Mouse (Mus musculus) midbrain, postnatal 0 days (tissue): ENCODE results near the gene Zfp740. TPM values are rescaled to one million over a fixed set of nuclear protein-coding genes. Genes with fewer than 3 reads are reported as not detected.
A peak's percentile ranks its signal among the peaks of the same experiment; 100 is the strongest.

ENCODE experiments used
- ATAC-seq: fragments of 200-750 bp; cut with Nextera tagmentation; 2 replicates; pipeline ENCODE4 v1.8.0; 2017; ENCODE audit warnings: moderate number of reproducible peaks, mild to moderate bottlenecking, moderate TSS enrichment, moderate library complexity; ENCODE audit not compliant: low FRiP score
- DNase-seq: peaks from one replicate; pipeline ENCODE4 v3.0.0-alpha.2; 2015; ENCODE audit warnings: low spot score
- H3K27ac ChIP-seq: fragments of 300-500 bp; sonication (generic); 2 replicates; pipeline ENCODE4 v1.5.1; 2014; ENCODE audit warnings: low read depth, mild to moderate bottlenecking, low read length, mixed read lengths
- H3K27me3 ChIP-seq: fragments of 300-500 bp; sonication (generic); 2 replicates; pipeline ENCODE4 v1.6.1; 2014; ENCODE audit warnings: low read length, control low read depth, mixed read lengths; ENCODE audit not compliant: insufficient read depth
- H3K36me3 ChIP-seq: fragments of 300-500 bp; sonication (generic); 2 replicates; pipeline ENCODE4 v1.6.1; 2014; ENCODE audit warnings: low read length, control low read depth, mixed read lengths; ENCODE audit not compliant: insufficient read depth
- H3K4me1 ChIP-seq: fragments of 300-500 bp; sonication (generic); 2 replicates; pipeline ENCODE4 v1.6.1; 2014; ENCODE audit warnings: mild to moderate bottlenecking, control low read depth, antibody characterized with exemption, low read length, mixed read lengths; ENCODE audit not compliant: insufficient read depth
- H3K4me2 ChIP-seq: fragments of 300-500 bp; sonication (generic); 2 replicates; pipeline ENCODE4 v1.6.1; 2014; ENCODE audit warnings: low read depth, mild to moderate bottlenecking, low read length, mixed read lengths; ENCODE audit not compliant: poor library complexity, severe bottlenecking
- H3K4me3 ChIP-seq: fragments of 300-500 bp; sonication (generic); 2 replicates; pipeline ENCODE4 v1.5.1; 2014; ENCODE audit warnings: low read depth, mild to moderate bottlenecking, low read length, moderate library complexity
- H3K9ac ChIP-seq: fragments of 300-500 bp; sonication (generic); replicated peaks from 2 replicates; pipeline ENCODE4 v1.6.1; 2014; ENCODE audit warnings: mild to moderate bottlenecking, low read length, moderate library complexity, mixed read lengths; ENCODE audit not compliant: poor library complexity, severe bottlenecking
- H3K9me3 ChIP-seq: fragments of 300-500 bp; sonication (generic); 2 replicates; pipeline ENCODE4 v1.6.1; 2016; ENCODE audit warnings: low read length, control low read depth
- CTCF ChIP-seq: IDR thresholded peaks from 2 replicates; pipeline ENCODE4 v1.5.1; 2016; ENCODE audit warnings: antibody characterized with exemption, mild to moderate bottlenecking
- WGBS: fragments of 180-500 bp; shearing (Covaris S2); extraction: QIAGEN DNeasy Blood & Tissue Kit; methylation state at CpG from one replicate; pipeline ENCODE4 v1.1.7; 2014; 5-methylcytosine and 5-hydroxymethylcytosine counted together
- polyA plus RNA-seq: library from polyadenylated mRNA; unstranded; fragments of >200 nt; fragmentation: Nextera tagmentation; extraction: Ambion mirVana; gene quantifications from 2 replicates; pipeline ENCODE4 v1.2.1, GENCODE M21; 2015
- total RNA-seq: library from RNA; depleted of rRNA; stranded (reverse); fragments of >200 nt; gene quantifications from 2 replicates; pipeline ENCODE4 v1.2.3, GENCODE M21; 2014

Gene Zfp740
- total and polyA plus RNA-seq, 2 experiments from 2014 or later: 27.6 to 42.9 TPM

DNA sequence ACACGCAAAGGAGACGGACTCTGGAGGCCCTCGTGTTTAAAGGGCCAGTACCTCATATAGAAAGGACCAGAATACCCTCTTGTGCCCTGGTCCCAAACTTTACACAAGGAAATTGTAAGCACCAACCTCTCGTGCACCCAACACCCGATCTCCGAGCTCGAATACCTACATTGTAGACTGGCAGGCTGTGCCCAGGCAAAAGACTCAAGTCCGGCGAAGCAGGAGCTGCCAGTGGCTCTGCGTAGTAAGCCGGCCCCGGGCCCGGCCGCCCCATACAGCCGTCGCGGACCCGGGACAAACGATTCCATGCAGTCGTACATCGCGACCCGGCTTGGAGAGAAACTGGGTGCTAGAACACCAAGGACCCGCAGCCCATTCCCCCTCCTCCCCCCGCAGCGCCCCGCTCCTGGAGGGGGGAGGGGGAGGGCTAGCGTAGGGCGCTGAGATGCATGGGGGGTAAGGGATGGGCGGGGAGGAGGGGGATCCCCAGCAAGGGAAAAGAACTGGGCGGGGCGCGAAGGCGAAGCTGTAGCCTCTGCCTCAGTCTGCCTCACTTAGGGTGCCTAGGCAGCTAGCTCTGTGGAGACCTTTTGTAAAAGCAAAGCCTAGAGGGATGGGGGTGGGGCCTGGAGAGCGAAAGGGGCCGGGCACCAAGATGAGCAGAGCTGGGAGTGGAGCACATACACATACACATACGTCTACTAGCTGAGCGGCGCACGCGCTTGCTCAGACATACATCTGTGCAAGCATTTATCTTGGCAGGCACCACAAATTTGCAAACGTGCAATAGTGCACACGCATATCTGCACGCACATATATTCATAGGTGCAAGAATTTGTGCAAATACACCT lies 43.1 kb downstream of the Zfp740 start:
- Histone ChIP-seq H3K9me3 (no peaks in the 10 kb centered on the region), H3K9ac (peak overlapping the region; percentile 69), H3K4me1 (peaks cover 8% of the 10 kb centered on the region; the same call in 1 of the 2 replicates), H3K36me3 (no peaks in the 10 kb centered on the region), H3K27ac (peak overlapping the region; percentile 48), H3K4me3 (peak overlapping the region; percentile 50), H3K27me3 (peaks cover 25% of the 10 kb centered on the region), H3K4me2 (peak overlapping the region; percentile 93)
- 1% methylated on average over 38 of the region's 44 CpGs for WGBS
- DNase-seq (peak; percentile 82), ATAC-seq (peak; percentile 81)
- TF ChIP-seq CTCF: no peak

DNA sequence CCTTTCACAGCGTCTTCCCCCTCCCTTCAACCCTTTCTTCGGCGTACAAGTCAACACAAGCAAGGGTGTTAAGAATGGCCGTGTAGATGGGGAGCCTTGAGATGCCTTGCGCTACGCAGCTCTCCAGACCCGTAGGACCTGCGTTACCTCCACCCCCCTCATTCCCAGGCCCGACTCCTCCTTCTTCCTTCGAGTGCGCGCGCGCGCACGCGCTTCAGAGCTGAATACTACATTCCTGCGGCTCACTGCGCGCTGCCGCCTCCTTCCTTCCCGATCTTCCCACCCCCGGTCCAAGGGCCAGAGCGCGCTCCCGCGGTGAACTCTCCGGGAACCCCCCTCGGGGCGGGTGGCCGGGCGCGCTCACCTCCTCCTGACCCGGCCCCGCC lies 43.8 kb downstream of the Zfp740 start:
- Histone ChIP-seq H3K9me3 (no peaks in the 10 kb centered on the region), H3K36me3 (no peaks in the 10 kb centered on the region), H3K4me1 (peaks cover 8% of the 10 kb centered on the region; the same call in 1 of the 2 replicates), H3K4me2 (peak overlapping the region; percentile 93), H3K27ac (peak overlapping the region; percentile 59), H3K4me3 (peak overlapping the region; percentile 50), H3K27me3 (peaks cover 25% of the 10 kb centered on the region), H3K9ac (peak overlapping the region; percentile 69)
- no peak for TF ChIP-seq CTCF
- 0% methylated on average over 31 of the region's 35 CpGs for WGBS
- ATAC-seq (peak; percentile 78), DNase-seq (peak; percentile 94)

DNA sequence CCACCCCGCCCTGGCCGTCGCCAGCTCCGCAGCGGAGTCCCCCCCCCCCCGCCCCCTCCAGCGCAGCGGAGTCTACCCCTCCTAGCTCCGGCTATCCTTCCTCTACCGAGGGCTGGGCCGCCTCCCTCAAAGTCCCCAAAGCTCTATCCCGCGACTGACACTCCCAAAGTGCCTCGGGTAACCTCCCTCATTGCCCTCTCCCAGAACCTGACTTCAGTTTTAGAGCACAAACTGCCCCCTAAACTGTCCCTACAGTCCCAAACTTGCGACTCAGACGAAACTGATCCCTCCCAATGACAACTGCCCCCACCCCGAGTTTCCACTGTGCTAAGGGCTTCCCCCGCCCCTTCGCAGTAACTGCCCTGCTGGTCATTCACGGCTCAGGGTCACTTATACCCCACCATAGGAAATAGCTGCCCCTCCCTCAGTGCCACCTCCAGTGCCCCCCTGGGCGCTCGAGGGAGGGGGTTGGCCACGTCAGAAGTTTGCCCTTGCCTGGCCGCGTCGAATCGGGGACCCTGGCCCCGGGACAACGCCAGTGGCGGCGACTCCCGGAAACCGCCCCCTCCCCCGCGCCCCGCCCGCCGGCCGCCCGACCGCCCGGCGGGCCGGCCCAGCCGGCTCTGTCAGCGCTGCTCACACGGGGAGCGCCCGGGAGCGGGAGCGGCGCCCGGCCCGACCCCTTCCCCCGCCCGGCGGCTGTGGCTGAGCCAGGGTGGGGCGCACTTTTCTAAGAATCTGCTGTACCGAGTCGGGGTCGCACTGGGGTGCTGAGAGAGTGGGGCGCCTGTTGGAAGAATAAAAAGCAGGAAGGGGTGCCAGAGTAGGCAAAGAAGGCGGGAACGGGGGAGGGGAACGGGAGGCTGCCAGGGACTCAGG lies 44.4 kb downstream of the Zfp740 start:
- no peak for TF ChIP-seq CTCF
- Histone ChIP-seq H3K4me2 (peak overlapping the region; percentile 93), H3K27ac (peak overlapping the region; percentile 59), H3K4me3 (peak overlapping the region; percentile 50), H3K9ac (peak overlapping the region; percentile 69), H3K27me3 (peaks cover 25% of the 10 kb centered on the region), H3K36me3 (no peaks in the 10 kb centered on the region), H3K9me3 (no peaks in the 10 kb centered on the region), H3K4me1 (peaks cover 8% of the 10 kb centered on the region; the same call in 1 of the 2 replicates)
- ATAC-seq: peak; percentile 14; the same call in 1 of the 2 replicates
- under 1% methylated on average over 51 of the region's 65 CpGs for WGBS
- DNase-seq: peak; percentile 26

DNA sequence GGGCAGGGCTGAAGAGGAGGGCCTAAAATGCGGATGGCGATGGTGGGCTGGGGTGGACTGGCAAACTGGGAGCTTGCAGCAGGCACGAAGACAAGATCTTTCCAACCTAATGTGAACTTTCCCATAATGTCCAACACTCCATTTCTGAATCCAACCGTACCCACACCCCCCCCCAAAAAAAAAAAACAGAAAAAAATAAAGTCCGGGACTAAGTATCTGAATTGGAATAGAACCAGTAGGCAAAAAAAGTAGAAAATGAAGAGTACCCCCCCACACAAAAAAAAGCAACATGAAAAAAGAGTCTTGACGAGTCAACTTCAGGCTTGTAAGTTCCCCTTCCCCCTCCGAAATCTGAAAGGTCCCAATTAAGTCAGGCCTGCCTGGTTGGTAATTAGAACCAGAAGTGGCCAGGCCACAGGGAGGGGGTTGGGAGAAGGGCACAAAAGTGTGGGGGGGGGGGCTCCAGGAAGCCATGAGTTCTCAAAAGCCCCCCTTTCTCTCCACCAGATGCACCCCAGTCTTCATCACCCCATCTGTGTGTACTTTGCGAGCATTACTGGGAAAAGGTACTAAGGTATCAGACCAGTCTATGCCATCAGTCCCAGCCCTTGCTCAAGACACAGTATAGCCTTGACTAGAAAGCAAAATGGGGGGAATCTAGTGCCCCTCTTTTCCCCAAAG lies 45.2 kb downstream of the Zfp740 start:
- Histone ChIP-seq H3K36me3 (no peaks in the 10 kb centered on the region), H3K9ac (no peak overlapping the region; the same call in 1 of the 2 replicates), H3K4me3 (peak overlapping the region; percentile 50), H3K4me2 (peak overlapping the region; percentile 93), H3K27me3 (peaks cover 23% of the 10 kb centered on the region), H3K27ac (no peak overlapping the region), H3K9me3 (no peaks in the 10 kb centered on the region), H3K4me1 (peaks cover 6% of the 10 kb centered on the region; the same call in 1 of the 2 replicates)
- DNase-seq (no peak), ATAC-seq (no peak)
- no peak for TF ChIP-seq CTCF
- 12% methylated on average over 8 of the region's 8 CpGs for WGBS

DNA sequence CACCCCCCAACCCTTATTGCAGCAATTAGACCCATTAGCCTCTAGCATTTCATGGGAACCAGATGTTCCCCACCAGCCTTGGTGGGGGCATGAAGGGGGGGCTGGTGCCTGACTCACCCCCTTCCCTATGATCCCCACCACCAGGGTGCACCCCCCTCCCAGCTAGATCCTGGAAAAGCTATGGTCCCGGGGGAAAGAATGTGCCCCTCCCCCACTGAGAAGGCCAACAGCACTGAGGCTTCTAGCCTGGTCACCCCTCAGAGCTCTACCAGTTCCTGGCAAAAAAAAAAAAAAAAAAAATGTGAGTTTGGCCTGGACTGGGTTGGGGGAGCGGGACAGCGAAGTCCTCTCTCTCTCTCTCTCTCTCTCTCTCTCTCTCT lies 45.8 kb downstream of the Zfp740 start:
- ATAC-seq: no peak
- Histone ChIP-seq H3K9ac (no peak overlapping the region), H3K27me3 (peaks cover 17% of the 10 kb centered on the region), H3K4me2 (no peak overlapping the region), H3K9me3 (no peaks in the 10 kb centered on the region), H3K27ac (no peak overlapping the region), H3K36me3 (no peaks in the 10 kb centered on the region), H3K4me3 (no peak overlapping the region), H3K4me1 (peaks cover 3% of the 10 kb centered on the region; the same call in 1 of the 2 replicates)
- DNase-seq: no peak
- 8% methylated on average over 3 of the region's 3 CpGs for WGBS
- no peak for TF ChIP-seq CTCF
